Mouse (Mus musculus) cortical plate, adult 2 months (tissue): Measurements from ENCODE around the gene Nol9.

Source experiments
- CTCF ChIP-seq: fragments of 200-500 bp; IDR thresholded peaks from 2 replicates; pipeline ENCODE4 v1.5.1; 2011; ENCODE audit warnings: mild to moderate bottlenecking, control low read depth, low read length; ENCODE audit not compliant: insufficient read depth; ENCODE audit errors: extremely low read depth
- POLR2A ChIP-seq: fragments of 200-500 bp; IDR thresholded peaks from 2 replicates; pipeline ENCODE4 v1.6.1; 2011; ENCODE audit warnings: mild to moderate bottlenecking, low read length, control low read depth; ENCODE audit not compliant: insufficient read depth; ENCODE audit errors: extremely low read depth

- TF ChIP-seq CTCF (no peak), POLR2A (no peak)
Measured at GRCm38 (mm10) chr4:152062390-152063110, 23.4 kb downstream of the Nol9 start.
